Mouse (Mus musculus) kidney, embryonic 16.5 days (tissue): ENCODE data around the gene Smc1b. TPM values are rescaled to one million over a fixed set of nuclear protein-coding genes. Genes with fewer than 3 reads are reported as not detected.

Experiments
- polyA plus RNA-seq: library from polyadenylated mRNA; unstranded; fragments of >200 nt; fragmentation: Nextera tagmentation; extraction: Ambion mirVana; gene quantifications from 2 replicates; pipeline ENCODE4 v1.2.1, GENCODE M21; 2015

Gene Smc1b
- polyA plus RNA-seq, 1 experiment from 2014 or later: 0.21 TPM

Other genes with a start within 250 kb of the Smc1b start
- 0.50 and 0.95 TPM in 2 replicates for gene Gm29666, start 211.9 kb downstream of the Smc1b start, polyA plus RNA-seq
- gene Nup50, start 208.6 kb downstream of the Smc1b start, polyA plus RNA-seq: 40.6 and 42.8 TPM in 2 replicates
- gene 5031439G07Rik, start 143.4 kb downstream of the Smc1b start, polyA plus RNA-seq: 7.1 and 7.2 TPM in 2 replicates
- gene Upk3a, start 114.8 kb downstream of the Smc1b start, polyA plus RNA-seq: 65.9 and 74.8 TPM in 2 replicates
- 23.3 and 23.9 TPM in 2 replicates for gene Fam118a, start 103.0 kb downstream of the Smc1b start, polyA plus RNA-seq
- gene Ribc2, start 114 bp upstream of the Smc1b start, polyA plus RNA-seq: 0.30 and 0.40 TPM in 2 replicates
- gene Fbln1, start 74.0 kb upstream of the Smc1b start, polyA plus RNA-seq: 202 and 212 TPM in 2 replicates
- gene Atxn10, start 204.3 kb upstream of the Smc1b start, polyA plus RNA-seq: 294 and 307 TPM in 2 replicates